In the genomic region with DNA sequence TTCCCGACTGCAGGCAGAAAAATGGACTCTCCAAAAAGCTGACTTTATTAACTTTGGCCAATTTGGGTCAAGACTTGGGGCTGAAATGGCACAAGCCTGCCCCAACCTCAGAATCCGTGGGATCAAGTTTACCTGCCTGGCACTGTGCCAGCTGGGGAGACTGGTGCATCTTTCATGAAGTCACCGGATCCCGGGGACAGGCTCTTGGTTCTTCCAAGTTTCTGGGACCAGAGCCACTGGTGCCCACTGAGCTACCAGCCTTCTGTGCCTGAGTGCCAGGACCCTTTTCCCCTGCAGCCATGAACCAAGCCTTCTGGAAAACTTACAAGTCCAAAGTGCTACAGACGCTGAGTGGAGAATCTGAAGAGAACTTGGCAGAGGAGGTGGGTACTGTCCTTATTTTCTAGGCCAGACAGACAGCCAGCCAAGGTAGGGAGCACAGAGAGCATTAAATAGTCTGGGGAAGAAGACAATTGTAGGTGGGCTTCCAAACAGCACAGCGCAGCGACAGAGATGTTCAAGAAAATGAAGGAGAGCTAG, we compare ENCODE assay signal across 8 mouse cellular contexts. TPM values are rescaled to one million over a fixed set of nuclear protein-coding genes. Genes with fewer than 3 reads are reported as not detected.
DNase-seq lines count a peak whose midpoint lies in the region; ATAC-seq and TF ChIP-seq lines count a peak whose summit lies in the region.

Gene Gm30191 (plus strand): TSS at position 217 of the 540 bp plus-strand sequence.

- no peak for ATAC-seq in intestine, embryonic 15.5 days
- no peak for ATAC-seq in megakaryocyte-erythroid progenitor cell, adult 5-6 weeks (replicated peaks; ENCODE audit: low FRiP score, low TSS enrichment, poor library complexity, severe bottlenecking)

- no peaks in the 10 kb centered on the region; the same call in 1 of the 2 replicates for H3K4me1 ChIP-seq in embryonic fibroblast, embryonic 13.5 days (ENCODE audit: control insufficient read depth, insufficient read depth, low read length)
- H3K4me1 ChIP-seq in intestine, embryonic 15.5 days (replicated peaks): peaks cover 37% of the 10 kb centered on the region

- peaks cover 37% of the 10 kb centered on the region for H3K27me3 ChIP-seq in intestine, embryonic 15.5 days (replicated peaks)
- H3K27me3 ChIP-seq in myocyte (ENCODE audit: control insufficient read depth, insufficient read depth, insufficient read length): peaks cover 40% of the 10 kb centered on the region

- no peak for TF ChIP-seq POLR2A in embryonic fibroblast, embryonic 13.5 days (IDR thresholded peaks at IDR 0.05; ENCODE audit: low read depth, low read length)
- TF ChIP-seq POLR2A in myocyte (IDR thresholded peaks at IDR 0.05; ENCODE audit: insufficient read length, low read depth): no peak

- H3ac ChIP-seq in myocyte (ENCODE audit: control insufficient read depth, insufficient read length): peak within 1 kb of the TSS; percentile 34

- no peaks in the 10 kb centered on the region for H3K79me2 ChIP-seq in myocyte (ENCODE audit: control insufficient read depth, insufficient read depth)

- 73% methylated on average over 7 of the region's 7 CpGs for WGBS in intestine, embryonic 15.5 days

- no peak for DNase-seq in left cerebral cortex, adult 2 months (ENCODE audit: extremely low spot score in 1 of 2, low spot score in 2 of 2)
- DNase-seq in left cerebral cortex, adult 9 months (ENCODE audit: low spot score in 2 of 2): no peak
- DNase-seq in T-cell, adult 2 months (ENCODE audit: low spot score): no peak
- DNase-seq in embryo, embryonic 10 days (ENCODE audit: low spot score): no peak

- no peak for TF ChIP-seq CTCF in left cerebral cortex, adult 2 months (IDR thresholded peaks at IDR 0.05)
- no peak for TF ChIP-seq CTCF in embryonic fibroblast, embryonic 13.5 days (IDR thresholded peaks at IDR 0.05; ENCODE audit: borderline replicate concordance, insufficient read depth, low read length)

- H3K36me3 ChIP-seq in intestine, embryonic 15.5 days: no peaks in the 10 kb centered on the region
- H3K36me3 ChIP-seq in myocyte (ENCODE audit: control insufficient read depth, insufficient read depth): no peaks in the 10 kb centered on the region

- peak within 1 kb of the TSS; percentile 77 for H3K4me3 ChIP-seq in left cerebral cortex, adult 2 months
- peak within 1 kb of the TSS; percentile 14; the same call in 1 of the 2 replicates for H3K4me3 ChIP-seq in embryonic fibroblast, embryonic 13.5 days (ENCODE audit: insufficient read depth, low read length)
- H3K4me3 ChIP-seq in intestine, embryonic 15.5 days (replicated peaks): peak within 1 kb of the TSS; percentile 74
- H3K4me3 ChIP-seq in myocyte: peak within 1 kb of the TSS; percentile 44

- no peaks in the 10 kb centered on the region for H3K9me3 ChIP-seq in intestine, embryonic 15.5 days

- H3K9ac ChIP-seq in intestine, embryonic 15.5 days: peak within 1 kb of the TSS; percentile 78; the same call in 1 of the 2 replicates

- H3K27ac ChIP-seq in left cerebral cortex, adult 2 months: no peak within 1 kb of the TSS
- H3K27ac ChIP-seq in embryonic fibroblast, embryonic 13.5 days (ENCODE audit: insufficient read depth, low read length): no peak within 1 kb of the TSS
- no peak within 1 kb of the TSS for H3K27ac ChIP-seq in intestine, embryonic 15.5 days

- peak within 1 kb of the TSS; percentile 84 for H3K4me2 ChIP-seq in intestine, embryonic 15.5 days (replicated peaks)
- H3K4me2 ChIP-seq in myocyte (ENCODE audit: low read depth): peak within 1 kb of the TSS; percentile 93

- intact Hi-C loops in left cerebral cortex, adult 2 months (cut with DNase I): no loop called here

TF ChIP-seq in myocyte, 11 proteins besides CTCF, POLR2A, EP300 and RAD21:
- TF ChIP-seq POLR2AphosphoS2 (IDR thresholded peaks at IDR 0.05; ENCODE audit: insufficient read length, low read depth) (no peak), TCF3 (IDR thresholded peaks at IDR 0.05; ENCODE audit: insufficient read length, low read depth) (no peak), REST (IDR thresholded peaks at IDR 0.05; ENCODE audit: insufficient read depth, insufficient read length) (no peak), MYOG (IDR thresholded peaks at IDR 0.05; ENCODE audit: control insufficient read depth in 1 of 3, insufficient read depth in 1 of 3, insufficient read length in 2 of 3, low read depth in 2 of 3) (no peak), E2F4 (IDR thresholded peaks at IDR 0.05; ENCODE audit: insufficient read depth) (no peak), MAX (IDR thresholded peaks at IDR 0.05; ENCODE audit: low read depth) (no peak), CEBPB (IDR thresholded peaks at IDR 0.05; ENCODE audit: insufficient read depth, poor library complexity, severe bottlenecking) (no peak), TCF12 (IDR thresholded peaks at IDR 0.05; ENCODE audit: insufficient read depth, poor library complexity, severe bottlenecking) (no peak), USF1 (IDR thresholded peaks at IDR 0.05; ENCODE audit: low read depth) (no peak), MYOD1 (IDR thresholded peaks at IDR 0.05; ENCODE audit: control insufficient read depth in 1 of 3, insufficient read length in 2 of 3, low read depth in 2 of 3) (no peak), SRF (IDR thresholded peaks at IDR 0.05; ENCODE audit: control insufficient read depth, insufficient read length, low read depth) (no peak)
TF ChIP-seq in myocyte: peak in this region for 0.

RNA-seq across cellular contexts. Expression of gene Gm30191, which starts in this region (rescaled TPM):
- total RNA-seq in left cerebral cortex, adult 2 months (2021): not detected
- polyA plus RNA-seq in embryonic fibroblast, embryonic 13.5 days (2011; ENCODE audit: insufficient read length, low read depth, missing spikeins): not detected in 2 replicates
- polyA plus RNA-seq in intestine, embryonic 15.5 days (2015; fragmentation: Nextera tagmentation; extraction: Ambion mirVana): not detected in 2 replicates
- not detected for polyA plus RNA-seq in myocyte (2012; fragmentation: generic; extraction: Trizol)
- total RNA-seq in megakaryocyte-erythroid progenitor cell, adult 5-6 weeks (2014; fragmentation: Nextera tagmentation): not detected in 2 replicates
- not detected in 2 replicates for total RNA-seq in megakaryocyte-erythroid progenitor cell, adult 5-6 weeks (2017)

Comparison
In these comparisons a context has a peak if more than half of its experiments do, and no peak if none do; other contexts are left out.
1. H3K4me3 ChIP-seq: peak in every context shown above with its lines; median percentile 77 in left cerebral cortex, adult 2 months; 74 in intestine, embryonic 15.5 days; 44 in myocyte; 14 in embryonic fibroblast, embryonic 13.5 days.